Mouse (Mus musculus) C2C12 (cell line): ENCODE measurements around the gene Rplp0. TPM values are rescaled to one million over a fixed set of nuclear protein-coding genes. Genes with fewer than 3 reads are reported as not detected.
A peak's percentile ranks its signal among the peaks of the same experiment; 100 is the strongest.

Source experiments
- H3K27me3 ChIP-seq: one replicate; pipeline ENCODE4 v1.6.1; 2011; ENCODE audit not compliant: control insufficient read depth, insufficient read depth, insufficient read length
- H3K36me3 ChIP-seq: one replicate; pipeline ENCODE4 v1.6.1; 2011; ENCODE audit not compliant: control insufficient read depth, insufficient read depth
- H3K4me3 ChIP-seq: one replicate; pipeline ENCODE4 v1.5.1; 2011; ENCODE audit warnings: mild to moderate bottlenecking, control low read depth; ENCODE audit not compliant: poor library complexity, insufficient read depth, severe bottlenecking
- H3K79me2 ChIP-seq: one replicate; pipeline ENCODE4 v1.6.1; 2011; ENCODE audit not compliant: control insufficient read depth, insufficient read depth
- H3K79me3 ChIP-seq: one replicate; pipeline ENCODE4 v1.6.1; 2011; ENCODE audit warnings: low read depth, control low read depth
- H3ac ChIP-seq: one replicate; pipeline ENCODE3; 2011; ENCODE audit warnings: low read depth; ENCODE audit not compliant: control insufficient read depth, insufficient read length
- CEBPB ChIP-seq: IDR thresholded peaks from one replicate; pipeline ENCODE4 v1.6.1; 2011; ENCODE audit warnings: low read depth, mild to moderate bottlenecking, control low read depth, moderate library complexity
- CTCF ChIP-seq: IDR thresholded peaks from one replicate; pipeline ENCODE4 v1.5.1; 2011; ENCODE audit not compliant: control insufficient read depth, insufficient read depth, insufficient read length
- FOSL1 ChIP-seq: IDR thresholded peaks from one replicate; pipeline ENCODE4 v1.8.0; 2011; ENCODE audit warnings: mild to moderate bottlenecking, low read length; ENCODE audit not compliant: poor library complexity, insufficient read depth, severe bottlenecking
- MAX ChIP-seq: IDR thresholded peaks from one replicate; pipeline ENCODE4 v1.6.1; 2011; ENCODE audit warnings: mild to moderate bottlenecking, control low read depth
- MYOD1 ChIP-seq: IDR thresholded peaks from one replicate; pipeline ENCODE4 v1.6.1; 2011; ENCODE audit warnings: low read depth; ENCODE audit not compliant: control insufficient read depth, insufficient read length
- MYOG ChIP-seq: IDR thresholded peaks from one replicate; pipeline ENCODE4 v1.6.1; 2011; ENCODE audit not compliant: control insufficient read depth, insufficient read length; ENCODE audit errors: extremely low read depth
- USF1 ChIP-seq: IDR thresholded peaks from one replicate; pipeline ENCODE4 v1.6.1; 2011; ENCODE audit warnings: low read depth, mild to moderate bottlenecking, control low read depth, moderate library complexity
- long read RNA-seq, 2 experiments: library from polyadenylated mRNA; unstranded; transcript quantifications; one replicate each; pipeline ENCODE4 v2.0.0; 2019 to 2020
- polyA plus RNA-seq: library from polyadenylated mRNA; unstranded; fragments of >200 nt; fragmentation: generic; extraction: Trizol; gene quantifications from one replicate; pipeline ENCODE4 v1.2.1, GENCODE M21; 2012; ENCODE audit warnings: missing spikeins

Rplp0 gene
- 5,791 TPM for polyA plus RNA-seq
- long read RNA-seq, experiment 1, transcript Rplp0-201 (7 exons, 1,358 nt), result major isoform, 2,825 of 3,834 reads
- long read RNA-seq, experiment 1, partial matches to known transcripts, result 966 of 3,834 reads
- long read RNA-seq, experiment 1, other reads (novel, unspliced or antisense), result 43 of 3,834 reads
- long read RNA-seq, experiment 2, transcript Rplp0-201 (7 exons, 1,358 nt), result major isoform, 4,823 of 5,100 reads
- long read RNA-seq, experiment 2, partial matches to known transcripts, result 257 of 5,100 reads
- long read RNA-seq, experiment 2, other reads (novel, unspliced or antisense), result 20 of 5,100 reads

- peaks cover 46% of the 10 kb centered on the region for H3K36me3 ChIP-seq
These were observed at the start of gene Rplp0 for GRCm38 (mm10) chr5:115559237-115560101. Gene Rplp0 (plus strand): TSS chr5:115559467.

GRCm38 (mm10) chr5:115509790-115510689, 49.2 kb upstream of the Rplp0 start:
- TF ChIP-seq MYOD1 (no peak), CTCF (no peak), MAX (no peak)
- Histone ChIP-seq H3K79me3 (peaks cover 77% of the 10 kb centered on the region), H3ac (no peak overlapping the region), H3K79me2 (peaks cover 85% of the 10 kb centered on the region), H3K4me3 (no peak overlapping the region), H3K36me3 (no peaks in the 10 kb centered on the region), H3K27me3 (no peaks in the 10 kb centered on the region)

More at GRCm38 (mm10) chr5:115559237-115560101, at the start of gene Rplp0:
- TF ChIP-seq MAX, result peak; percentile 92
- TF ChIP-seq CTCF, result peak; percentile 97
- TF ChIP-seq MYOG, result no peak
- H3K79me3 ChIP-seq, result peaks cover 38% of the 10 kb centered on the region
- H3K4me3 ChIP-seq, result peak within 1 kb of the TSS; percentile 76
- no peaks in the 10 kb centered on the region for H3K27me3 ChIP-seq
- H3ac ChIP-seq, result peak within 1 kb of the TSS; percentile 84
- H3K79me2 ChIP-seq, result peaks cover 49% of the 10 kb centered on the region

- H3ac ChIP-seq, result no peak overlapping the region
- no peak overlapping the region for H3K4me3 ChIP-seq
- H3K27me3 ChIP-seq, result no peaks in the 10 kb centered on the region
- peaks cover under 1% of the 10 kb centered on the region for H3K36me3 ChIP-seq
- peaks cover 100% of the 10 kb centered on the region for H3K79me2 ChIP-seq
- peaks cover 91% of the 10 kb centered on the region for H3K79me3 ChIP-seq
- TF ChIP-seq CEBPB, result peak; percentile 69
- TF ChIP-seq USF1, result no peak
These were observed 46.9 kb upstream of the Rplp0 start for GRCm38 (mm10) chr5:115512375-115512774.

GRCm38 (mm10) chr5:115513246-115513645, 46.0 kb upstream of the Rplp0 start:
- TF ChIP-seq CEBPB, result no peak
- TF ChIP-seq CTCF, result no peak
- no peak for TF ChIP-seq MYOG
- no peak for TF ChIP-seq USF1
- TF ChIP-seq FOSL1, result no peak
- TF ChIP-seq MAX, result no peak
- TF ChIP-seq MYOD1, result no peak
- peaks cover 100% of the 10 kb centered on the region for H3K79me2 ChIP-seq
- peaks cover 7% of the 10 kb centered on the region for H3K36me3 ChIP-seq
- H3K4me3 ChIP-seq, result no peak overlapping the region
- H3ac ChIP-seq, result no peak overlapping the region
- no peaks in the 10 kb centered on the region for H3K27me3 ChIP-seq
- peaks cover 88% of the 10 kb centered on the region for H3K79me3 ChIP-seq

GRCm38 (mm10) chr5:115513721-115514120, 45.5 kb upstream of the Rplp0 start:
- H3K79me2 ChIP-seq, result peaks cover 100% of the 10 kb centered on the region
- no peak for TF ChIP-seq CTCF
- TF ChIP-seq MAX, result no peak
- no peak for TF ChIP-seq USF1
- TF ChIP-seq MYOD1, result no peak
- TF ChIP-seq FOSL1, result no peak
- no peak for TF ChIP-seq MYOG
- TF ChIP-seq CEBPB, result no peak
- H3K79me3 ChIP-seq, result peaks cover 87% of the 10 kb centered on the region
- H3ac ChIP-seq, result no peak overlapping the region
- H3K4me3 ChIP-seq, result no peak overlapping the region
- H3K36me3 ChIP-seq, result peaks cover 7% of the 10 kb centered on the region
- no peaks in the 10 kb centered on the region for H3K27me3 ChIP-seq
